Mouse (Mus musculus) urinary bladder, postnatal 25 days (tissue): ENCODE measurements around the gene Tmtc2.

ENCODE experiments used
- DNase-seq: peaks from one replicate; pipeline ENCODE4 v3.0.0; 2022; ENCODE audit warnings: low spot score

Gene Tmtc2

DNA sequence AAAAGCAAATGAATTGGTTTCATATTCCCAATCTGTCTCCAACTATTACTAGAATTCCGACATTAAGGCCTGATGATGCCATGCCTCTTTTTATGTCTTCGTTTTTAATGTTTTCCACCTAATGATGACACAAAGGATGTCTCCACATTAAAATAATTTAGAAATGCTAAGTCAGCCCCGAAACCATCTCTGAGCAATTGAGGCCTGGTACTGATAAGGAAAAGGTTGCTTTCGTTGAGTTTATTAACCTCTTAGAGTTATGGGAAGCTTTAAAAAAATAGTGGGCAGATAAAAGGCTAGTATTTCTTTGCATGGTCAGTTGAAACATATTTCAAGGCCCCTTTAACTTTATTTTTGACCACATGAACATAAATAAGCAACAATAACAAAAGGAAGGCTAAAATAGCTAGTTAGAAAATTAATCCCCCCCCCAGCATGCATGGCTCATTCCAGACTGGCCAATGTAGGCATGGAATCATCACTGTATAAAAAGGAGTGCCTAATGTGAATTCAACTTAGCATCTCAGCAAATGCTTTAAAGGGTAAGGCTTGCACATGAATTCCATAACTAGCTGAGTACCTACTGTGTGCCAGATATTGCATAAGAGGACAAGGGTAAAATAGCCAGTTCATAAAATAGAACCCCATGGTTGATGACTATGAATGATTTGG, 168.3 kb downstream of the Tmtc2 start:
- no peak for DNase-seq

DNA sequence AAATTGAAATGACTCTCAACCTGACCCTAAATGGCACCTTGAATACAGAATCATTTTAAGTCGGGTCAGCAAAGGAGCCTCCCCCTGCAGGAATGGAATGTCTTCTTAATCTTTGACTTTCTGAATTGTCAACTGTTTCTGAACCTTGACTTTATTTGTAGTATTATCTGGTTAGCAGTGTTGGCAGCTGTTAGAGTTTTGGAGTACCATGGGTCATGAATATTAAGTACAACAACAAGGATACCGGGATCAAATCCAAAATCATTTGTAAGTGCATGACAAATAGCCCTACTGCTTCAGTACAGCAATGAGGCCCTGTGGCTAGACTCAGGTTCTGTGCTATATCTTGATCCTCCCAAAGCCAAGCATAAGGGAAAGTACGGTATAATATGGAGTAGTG, 170.3 kb downstream of the Tmtc2 start:
- DNase-seq = no peak

DNA sequence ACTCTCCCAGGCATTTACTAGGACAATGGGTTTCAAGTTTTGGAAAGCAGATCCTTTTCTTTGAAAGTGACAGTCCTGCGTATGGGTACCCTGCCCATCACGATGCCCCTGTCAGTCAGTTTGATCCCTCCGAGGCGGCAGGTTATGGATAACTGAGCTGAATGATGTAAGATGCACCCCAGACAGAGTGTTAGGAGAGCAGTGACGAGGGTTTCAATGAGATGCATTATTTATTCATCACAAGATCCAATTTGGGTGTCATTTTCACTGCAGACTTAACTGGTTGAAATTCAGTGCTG, 171.8 kb downstream of the Tmtc2 start:
- DNase-seq = no peak

DNA sequence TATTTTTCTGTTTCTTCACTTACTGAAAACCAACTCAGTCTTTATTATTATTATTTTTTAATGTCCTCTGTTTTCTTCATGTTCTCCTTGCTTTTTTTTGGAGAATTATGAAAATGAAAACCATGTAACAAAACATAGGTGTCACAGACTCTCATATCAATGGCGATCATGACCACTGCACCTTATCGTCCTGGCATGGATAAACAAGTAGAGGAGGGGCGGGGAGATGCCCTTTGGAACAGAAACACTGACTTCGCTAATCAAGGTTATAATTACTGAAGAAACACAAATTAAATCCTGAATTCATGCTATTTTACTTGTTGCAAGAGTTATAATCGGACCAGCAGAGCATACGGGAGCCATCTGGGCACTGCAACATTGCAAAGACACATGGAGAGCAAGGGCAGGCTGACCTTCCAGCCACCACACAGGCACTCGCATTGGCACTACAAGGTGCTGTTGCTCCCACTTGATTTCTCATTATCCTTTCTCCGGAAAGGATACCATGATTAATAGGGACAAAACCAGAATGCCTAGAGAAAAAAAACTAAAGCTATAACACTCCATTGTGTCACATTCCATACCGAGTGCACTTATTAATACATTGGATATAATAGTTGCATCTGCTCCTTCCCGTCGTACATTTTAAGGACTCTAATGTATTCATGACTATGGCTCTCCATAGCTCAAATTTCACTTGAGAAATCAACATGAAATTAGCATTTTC, 172.3 kb downstream of the Tmtc2 start:
- no peak for DNase-seq

- DNase-seq = no peak
Measured at GRCm38 (mm10) chr10:105399316-105399715, 174.9 kb downstream of the Tmtc2 start.

- no peak for DNase-seq
Measured at GRCm38 (mm10) chr10:105384065-105384464, 190.2 kb downstream of the Tmtc2 start.

- no peak for DNase-seq
Measured at GRCm38 (mm10) chr10:105381705-105382104, 192.5 kb downstream of the Tmtc2 start.

DNA sequence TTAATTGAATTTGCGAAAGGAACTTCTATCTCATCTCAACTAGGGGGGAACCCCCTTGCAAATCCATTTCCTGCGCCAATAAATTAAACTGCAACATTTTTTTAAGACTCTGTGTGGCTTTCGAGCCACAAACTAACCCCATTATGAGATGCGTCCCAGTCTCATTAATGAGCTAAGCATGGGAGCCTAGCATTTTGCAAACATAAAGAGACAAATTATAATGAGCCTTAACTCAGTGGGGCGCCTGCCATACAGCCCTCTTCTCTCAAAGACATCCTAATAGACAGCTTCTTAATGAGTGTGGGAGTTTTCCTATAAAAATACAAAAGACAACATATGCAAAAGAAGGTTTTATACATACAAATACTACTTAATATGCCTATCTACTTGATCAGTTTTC, 193.0 kb downstream of the Tmtc2 start:
- DNase-seq = no peak

DNA sequence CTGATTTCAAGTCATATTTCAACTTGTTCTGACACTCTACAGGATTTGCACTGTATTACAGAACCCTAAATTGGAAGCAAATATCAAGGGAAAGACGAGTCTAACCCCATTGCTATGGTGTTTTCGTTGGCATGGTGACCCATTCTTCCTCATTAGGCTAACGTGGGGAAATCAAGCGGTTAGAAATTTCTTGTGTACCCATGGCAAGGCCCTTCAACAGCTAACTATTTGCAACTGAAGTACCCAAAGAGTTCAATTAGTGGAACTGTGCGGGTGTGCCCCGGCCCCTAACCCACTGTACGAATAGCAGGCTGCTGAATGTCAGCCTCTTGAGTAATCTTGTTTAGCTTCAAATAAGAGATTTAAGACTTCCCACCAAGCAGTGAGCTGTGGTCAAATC, 193.7 kb downstream of the Tmtc2 start:
- no peak for DNase-seq

DNA sequence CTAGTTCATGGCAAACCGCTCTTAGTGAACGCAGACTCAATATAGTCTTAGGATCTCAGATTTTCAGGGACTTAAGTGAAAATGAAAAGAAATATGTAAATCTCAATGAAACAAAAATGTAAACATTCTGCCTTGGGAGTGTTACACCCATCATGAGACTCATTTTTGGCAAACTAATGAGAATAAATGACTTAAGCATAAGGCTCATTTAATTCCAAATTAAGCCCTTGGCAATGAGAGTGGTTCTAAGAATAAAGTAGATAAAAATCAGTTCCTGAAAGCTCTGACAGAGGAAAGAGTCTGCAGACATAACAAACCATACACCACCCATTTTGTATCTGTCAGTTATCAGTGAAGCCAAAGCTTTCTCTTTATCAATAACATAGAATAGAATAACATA, 196.5 kb downstream of the Tmtc2 start:
- no peak for DNase-seq

DNA sequence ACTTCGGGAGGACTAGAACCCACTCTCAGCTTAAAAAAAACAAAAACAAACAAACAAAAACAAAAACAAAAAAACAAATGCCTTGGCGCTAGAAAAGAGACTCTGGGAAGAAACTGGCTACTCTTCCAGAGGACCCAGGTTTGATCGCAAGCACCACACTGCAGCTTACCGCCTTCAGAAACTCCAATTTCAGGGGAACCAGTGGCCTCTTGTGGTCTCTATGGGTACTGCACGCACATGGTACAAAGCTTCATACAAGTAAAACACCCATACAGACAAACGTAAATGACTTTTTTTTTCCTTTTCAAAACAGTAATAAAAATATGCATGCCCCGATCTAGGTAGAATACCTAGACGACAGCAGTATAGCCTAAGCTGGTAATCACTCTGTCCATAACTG, 201.0 kb downstream of the Tmtc2 start:
- no peak for DNase-seq

- DNase-seq = no peak
Measured at GRCm38 (mm10) chr10:105368242-105368641, 206.0 kb downstream of the Tmtc2 start.

DNA sequence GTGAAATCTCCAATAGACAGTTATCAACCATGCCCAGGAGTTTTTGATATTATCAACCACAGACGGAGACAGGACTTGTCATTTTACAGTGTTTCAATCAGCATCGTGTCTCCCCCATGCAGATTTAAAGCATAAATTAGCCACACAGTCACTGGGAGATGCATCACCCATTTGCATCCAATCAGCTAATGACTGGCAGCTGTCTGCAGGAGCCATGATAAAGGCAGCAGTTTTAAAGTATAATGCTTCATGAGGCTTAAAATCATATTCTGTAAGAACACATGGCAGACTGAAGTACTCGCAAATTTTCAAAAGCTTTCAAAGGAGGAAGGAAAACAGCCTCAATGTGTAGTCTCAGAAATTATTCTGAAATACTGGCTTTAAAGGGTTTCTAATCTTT, 209.8 kb downstream of the Tmtc2 start:
- DNase-seq = no peak

GRCm38 (mm10) chr10:105350301-105350700, 223.9 kb downstream of the Tmtc2 start:
- no peak for DNase-seq

DNA sequence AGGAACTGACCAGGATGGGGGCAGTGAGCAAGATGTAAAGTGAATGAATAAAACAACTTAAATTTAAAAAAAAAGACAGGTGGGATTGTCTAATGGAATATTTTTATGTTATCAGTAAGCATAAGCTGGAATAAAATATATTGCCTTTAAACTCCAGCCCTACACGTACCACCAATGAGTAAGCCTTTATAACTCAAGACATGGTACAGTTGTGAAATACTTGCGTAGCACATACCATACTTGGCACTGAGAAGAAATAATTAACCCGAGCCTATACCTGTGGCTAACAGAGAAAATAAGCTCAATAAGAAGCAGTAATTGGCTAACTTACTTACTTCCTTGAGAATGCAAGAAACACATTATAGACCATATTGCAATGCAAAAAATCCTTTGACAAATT, 228.3 kb downstream of the Tmtc2 start:
- no peak for DNase-seq

- DNase-seq = no peak
Measured at GRCm38 (mm10) chr10:105332856-105333255, 241.4 kb downstream of the Tmtc2 start.

DNA sequence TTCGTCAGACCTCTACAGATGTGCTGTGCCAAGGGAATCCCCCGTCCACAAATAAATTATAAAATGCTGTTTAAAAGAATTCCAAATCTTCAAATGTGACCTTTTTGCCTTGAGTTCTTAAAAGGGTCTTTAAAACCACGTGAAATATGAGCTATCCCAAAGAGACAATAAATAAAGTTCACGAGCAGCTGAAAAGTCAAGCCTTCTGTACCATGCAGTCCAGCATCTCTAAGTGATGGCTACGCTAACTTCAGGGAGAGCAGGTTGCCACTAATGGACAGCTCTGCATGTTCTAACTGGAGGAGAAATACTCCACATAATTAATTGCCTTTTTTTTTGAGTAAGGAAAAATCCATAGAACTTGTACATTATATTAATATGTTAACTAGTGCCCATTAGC, 243.9 kb downstream of the Tmtc2 start:
- no peak for DNase-seq

- no peak for DNase-seq
Measured at GRCm38 (mm10) chr10:105323646-105324192, 250.5 kb downstream of the Tmtc2 start.

- DNase-seq = no peak
Measured at GRCm38 (mm10) chr10:105319299-105320057, 254.8 kb downstream of the Tmtc2 start.

DNA sequence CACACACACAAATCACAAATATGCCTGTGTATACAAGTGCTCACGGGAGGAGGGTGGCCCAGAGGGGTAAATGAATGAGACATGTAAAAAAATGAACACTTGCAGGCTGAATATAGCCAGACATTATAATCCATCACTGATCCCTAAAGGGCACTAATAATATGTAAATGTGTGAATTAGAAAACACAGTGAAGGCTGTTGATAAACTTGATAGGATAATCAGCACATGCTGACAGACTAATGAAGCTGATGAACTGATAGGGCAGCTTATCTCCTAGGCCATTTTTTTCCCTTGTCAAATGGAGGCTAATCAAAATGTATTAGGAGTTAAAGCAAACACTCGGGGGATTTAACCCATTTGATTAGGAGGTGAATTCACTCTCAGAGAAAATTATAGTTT, 255.4 kb downstream of the Tmtc2 start:
- DNase-seq = no peak

GRCm38 (mm10) chr10:105312986-105313385, 261.3 kb downstream of the Tmtc2 start:
- DNase-seq = no peak

- no peak for DNase-seq
Measured at GRCm38 (mm10) chr10:105297560-105297959, 276.7 kb downstream of the Tmtc2 start.

DNA sequence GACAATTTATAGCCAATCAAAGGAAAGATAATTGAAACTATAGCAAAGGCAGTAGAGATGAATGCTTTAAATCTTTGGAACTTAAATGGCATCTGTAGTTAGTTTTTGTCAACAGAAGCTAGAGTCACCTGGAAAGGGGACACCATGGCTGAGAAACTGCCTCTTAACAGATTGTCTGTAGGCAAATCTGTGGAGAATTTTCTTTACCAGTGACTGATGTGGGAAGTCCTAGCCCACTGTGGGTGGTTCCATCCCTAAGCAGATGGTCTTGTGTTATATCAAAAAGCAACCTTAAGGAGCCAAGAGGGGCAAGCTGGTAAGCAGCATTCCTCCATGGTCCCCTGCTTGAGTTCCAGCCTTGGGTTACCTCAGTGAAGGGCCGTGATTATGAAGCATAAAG, 281.3 kb downstream of the Tmtc2 start:
- DNase-seq = no peak
